Mouse (Mus musculus): ENCODE data around the gene Hbs1l. TPM values are rescaled to one million over a fixed set of nuclear protein-coding genes. Genes with fewer than 3 reads are reported as not detected.

The Hbs1l gene
- total and polyA plus RNA-seq, 3 experiments: 103 to 115 TPM; not detected in 1

DNA sequence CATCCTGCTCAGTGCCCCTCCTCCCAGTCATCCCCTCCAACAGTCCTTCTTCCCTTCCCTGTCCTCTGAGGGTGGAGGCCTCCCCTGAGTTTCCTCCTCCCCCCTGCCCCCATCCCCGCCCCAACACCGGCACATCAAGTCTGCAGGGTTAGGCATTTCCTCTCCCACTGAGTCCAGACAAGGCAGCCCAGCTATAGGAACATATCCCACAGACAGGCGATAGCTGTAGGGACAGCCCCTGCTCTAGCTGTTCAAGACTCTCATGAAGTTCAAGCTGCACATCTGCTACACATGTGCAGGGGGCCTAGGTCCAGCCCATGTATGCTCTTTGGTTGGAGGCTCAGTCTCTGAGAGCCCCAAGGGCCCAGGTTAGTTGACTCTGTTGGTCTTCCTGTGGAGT, 70.7 kb downstream of the Hbs1l start:
- no peak for DNase-seq (ENCODE audit: low read depth, low spot score)
- no peak overlapping the region for H3K4me3 ChIP-seq (ENCODE audit: control insufficient read depth in 1 of 2, insufficient read depth in 1 of 2, low read depth in 2 of 2, low read length in 2 of 2)
- H3K4me1 ChIP-seq (ENCODE audit: control insufficient read depth in 1 of 2, insufficient read depth in 2 of 2, low read length in 2 of 2): peaks cover 10 to 15% of the 10 kb centered on the region in 2 experiments
- H3K79me2 ChIP-seq (ENCODE audit: control insufficient read depth, insufficient read depth, low read length, poor library complexity): no peaks in the 10 kb centered on the region
- no peaks in the 10 kb centered on the region for H3K27me3 ChIP-seq (ENCODE audit: control insufficient read depth in 1 of 2, insufficient read depth in 2 of 2, low read length in 2 of 2)
- TF ChIP-seq MAZ (IDR thresholded peaks at IDR 0.05; ENCODE audit: low read depth, low read length): no peak
- no peak for TF ChIP-seq ZC3H11A (IDR thresholded peaks at IDR 0.05; ENCODE audit: low read depth, low read length)
- no peak for TF ChIP-seq MYB (IDR thresholded peaks at IDR 0.05; ENCODE audit: low read depth, low read length)
- TF ChIP-seq HCFC1 (IDR thresholded peaks at IDR 0.05; ENCODE audit: low read depth, low read length): no peak
- H3K9ac ChIP-seq (ENCODE audit: control insufficient read depth, low read depth, low read length, poor library complexity, severe bottlenecking): no peak overlapping the region
- H3K9me3 ChIP-seq (replicated peaks; ENCODE audit: insufficient read depth, low read length): no peaks in the 10 kb centered on the region
- H3K27ac ChIP-seq (ENCODE audit: control insufficient read depth, low read depth, low read length): no peak overlapping the region
- H3K36me3 ChIP-seq (ENCODE audit: control insufficient read depth in 1 of 2, insufficient read depth in 2 of 2, low read length in 2 of 2): peaks cover 20 to 27% of the 10 kb centered on the region in 2 experiments

DNA sequence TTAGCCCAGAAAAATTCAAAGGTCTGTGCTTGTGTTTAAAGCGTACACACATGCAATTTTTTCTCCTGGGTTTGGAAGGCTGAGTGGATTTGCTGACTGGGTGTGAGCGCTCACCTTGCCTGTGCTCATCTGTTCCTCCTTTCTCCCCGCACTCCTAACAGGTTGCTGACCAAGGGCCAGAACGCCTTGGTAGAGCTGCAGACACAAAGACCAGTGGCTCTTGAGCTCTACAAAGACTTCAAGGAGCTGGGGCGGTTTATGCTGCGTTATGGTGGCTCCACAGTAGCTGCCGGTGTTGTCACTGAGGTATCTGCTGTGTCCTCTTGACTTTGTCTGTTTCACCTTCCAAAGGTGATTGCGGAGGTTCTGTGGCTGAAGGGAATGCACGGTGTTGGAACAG, 71.7 kb downstream of the Hbs1l start:
- Histone ChIP-seq H3K79me2 (ENCODE audit: control insufficient read depth, insufficient read depth, low read length, poor library complexity) (no peaks in the 10 kb centered on the region), H3K9me3 (replicated peaks; ENCODE audit: insufficient read depth, low read length) (no peaks in the 10 kb centered on the region), H3K4me1 (ENCODE audit: control insufficient read depth in 1 of 2, insufficient read depth in 2 of 2, low read length in 2 of 2) (peaks cover 9 to 11% of the 10 kb centered on the region in 2 experiments), H3K36me3 (ENCODE audit: control insufficient read depth in 1 of 2, insufficient read depth in 2 of 2, low read length in 2 of 2) (peaks cover 12 to 21% of the 10 kb centered on the region in 2 experiments), H3K27me3 (ENCODE audit: control insufficient read depth in 1 of 2, insufficient read depth in 2 of 2, low read length in 2 of 2) (no peaks in the 10 kb centered on the region), H3K4me3 (ENCODE audit: control insufficient read depth in 1 of 2, insufficient read depth in 1 of 2, low read depth in 2 of 2, low read length in 2 of 2) (no peak overlapping the region), H3K9ac (ENCODE audit: control insufficient read depth, low read depth, low read length, poor library complexity, severe bottlenecking) (no peak overlapping the region), H3K27ac (ENCODE audit: control insufficient read depth, low read depth, low read length) (no peak overlapping the region)
- no peak for DNase-seq (ENCODE audit: low read depth, low spot score)
- TF ChIP-seq TAL1 (IDR thresholded peaks at IDR 0.05; ENCODE audit: low read length) (no peak), USF1 (IDR thresholded peaks at IDR 0.05; ENCODE audit: low read depth, low read length) (no peak), ZKSCAN1 (IDR thresholded peaks at IDR 0.05; ENCODE audit: low read depth, low read length) (no peak), GATA1 (IDR thresholded peaks at IDR 0.05; ENCODE audit: low read depth, low read length) (no peak), RCOR1 (IDR thresholded peaks at IDR 0.05; ENCODE audit: low read depth, low read length) (no peak), JUND (IDR thresholded peaks at IDR 0.05; ENCODE audit: low read depth, low read length) (no peak), MEF2A (IDR thresholded peaks at IDR 0.05; ENCODE audit: extremely low read depth, insufficient replicate concordance, low read depth, low read length, poor library complexity, severe bottlenecking) (no peak), TCF12 (IDR thresholded peaks at IDR 0.05; ENCODE audit: low read depth, low read length) (no peak), ETS1 (IDR thresholded peaks at IDR 0.05; ENCODE audit: low read depth, low read length) (no peak), ZMIZ1 (IDR thresholded peaks at IDR 0.05; ENCODE audit: low read depth, low read length) (no peak), MXI1 (IDR thresholded peaks at IDR 0.05; ENCODE audit: low read depth, low read length) (no peak), TBP (IDR thresholded peaks at IDR 0.05; ENCODE audit: low read depth, low read length) (no peak), USF2 (IDR thresholded peaks at IDR 0.05; ENCODE audit: borderline replicate concordance in 1 of 2, insufficient read depth in 1 of 2, low read depth in 1 of 2, low read length in 2 of 2) (no peak), KAT2A (conservative IDR thresholded peaks at IDR 0.05; ENCODE audit: low read depth, low read length) (no peak), UBTF (IDR thresholded peaks at IDR 0.05; ENCODE audit: borderline replicate concordance, insufficient read depth, low read depth, low read length) (no peak), ZC3H11A (IDR thresholded peaks at IDR 0.05; ENCODE audit: low read depth, low read length) (no peak), NELFE (IDR thresholded peaks at IDR 0.05; ENCODE audit: low read depth, low read length) (no peak), MAX (IDR thresholded peaks at IDR 0.05; ENCODE audit: low read length) (no peak)

Data from MEL (cell line).